Mouse (Mus musculus): ENCODE data around the gene Dpf1. TPM values are rescaled to one million over a fixed set of nuclear protein-coding genes. Genes with fewer than 3 reads are reported as not detected.

Dpf1 gene
- polyA plus RNA-seq, 1 experiment: 5.9 TPM

DNA sequence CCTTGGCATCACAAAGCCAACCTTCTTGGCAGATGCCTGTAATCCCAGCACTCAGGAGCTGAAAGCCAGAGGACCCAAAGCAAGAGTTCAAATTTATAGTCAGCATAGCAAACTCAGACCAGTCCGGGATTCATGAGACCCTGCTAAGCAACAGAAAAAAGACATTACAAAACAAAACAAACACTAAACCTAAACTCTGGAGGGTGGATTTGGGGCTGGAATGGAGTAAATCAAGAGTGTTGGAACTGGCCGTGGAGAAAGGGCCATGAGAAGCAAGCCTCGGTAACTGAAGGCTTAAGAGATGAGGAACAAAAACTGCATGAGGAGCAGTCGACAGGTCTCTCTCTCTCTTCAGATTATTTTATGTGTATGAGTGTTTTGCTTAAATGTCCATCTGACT lies 19.9 kb upstream of the Dpf1 start:
- TF ChIP-seq CTCF (IDR thresholded peaks at IDR 0.05; ENCODE audit: low read depth, low read length): no peak
- TF ChIP-seq POLR2A (IDR thresholded peaks at IDR 0.05; ENCODE audit: insufficient read depth, low read length): no peak
- TF ChIP-seq EP300 (IDR thresholded peaks at IDR 0.05; ENCODE audit: insufficient read depth, low read depth, low read length): no peak
- H3K27ac ChIP-seq (ENCODE audit: insufficient read depth, low read length): no peak overlapping the region
- no peaks in the 10 kb centered on the region for H3K4me1 ChIP-seq (ENCODE audit: control insufficient read depth, insufficient read depth, low read length)
- no peaks in the 10 kb centered on the region for H3K9me3 ChIP-seq (replicated peaks; ENCODE audit: control insufficient read depth, insufficient read depth, low read length, poor library complexity, severe bottlenecking)
- H3K4me3 ChIP-seq (ENCODE audit: low read depth, low read length): no peak overlapping the region
- H3K36me3 ChIP-seq (ENCODE audit: control insufficient read depth, insufficient read depth, low read length, poor library complexity, severe bottlenecking): peaks cover 4% of the 10 kb centered on the region; the same call in 1 of the 2 replicates
- no peak overlapping the region for H3K9ac ChIP-seq (ENCODE audit: low read depth, poor library complexity, severe bottlenecking)
- no peaks in the 10 kb centered on the region for H3K27me3 ChIP-seq (ENCODE audit: control insufficient read depth, insufficient read depth, low read length, poor library complexity, severe bottlenecking)

GRCm38 (mm10) chr7:29284523-29284922 lies 19.2 kb upstream of the Dpf1 start:
- no peaks in the 10 kb centered on the region for H3K4me1 ChIP-seq (ENCODE audit: control insufficient read depth, insufficient read depth, low read length)
- H3K27me3 ChIP-seq (ENCODE audit: control insufficient read depth, insufficient read depth, low read length, poor library complexity, severe bottlenecking): no peaks in the 10 kb centered on the region
- H3K4me3 ChIP-seq (ENCODE audit: low read depth, low read length): no peak overlapping the region
- no peak for TF ChIP-seq EP300 (IDR thresholded peaks at IDR 0.05; ENCODE audit: insufficient read depth, low read depth, low read length)
- TF ChIP-seq CTCF (IDR thresholded peaks at IDR 0.05; ENCODE audit: low read depth, low read length): no peak
- no peak for TF ChIP-seq POLR2A (IDR thresholded peaks at IDR 0.05; ENCODE audit: insufficient read depth, low read length)
- no peak overlapping the region for H3K9ac ChIP-seq (ENCODE audit: low read depth, poor library complexity, severe bottlenecking)
- no peaks in the 10 kb centered on the region for H3K36me3 ChIP-seq (ENCODE audit: control insufficient read depth, insufficient read depth, low read length, poor library complexity, severe bottlenecking)
- H3K27ac ChIP-seq (ENCODE audit: insufficient read depth, low read length): no peak overlapping the region
- no peaks in the 10 kb centered on the region for H3K9me3 ChIP-seq (replicated peaks; ENCODE audit: control insufficient read depth, insufficient read depth, low read length, poor library complexity, severe bottlenecking)

DNA sequence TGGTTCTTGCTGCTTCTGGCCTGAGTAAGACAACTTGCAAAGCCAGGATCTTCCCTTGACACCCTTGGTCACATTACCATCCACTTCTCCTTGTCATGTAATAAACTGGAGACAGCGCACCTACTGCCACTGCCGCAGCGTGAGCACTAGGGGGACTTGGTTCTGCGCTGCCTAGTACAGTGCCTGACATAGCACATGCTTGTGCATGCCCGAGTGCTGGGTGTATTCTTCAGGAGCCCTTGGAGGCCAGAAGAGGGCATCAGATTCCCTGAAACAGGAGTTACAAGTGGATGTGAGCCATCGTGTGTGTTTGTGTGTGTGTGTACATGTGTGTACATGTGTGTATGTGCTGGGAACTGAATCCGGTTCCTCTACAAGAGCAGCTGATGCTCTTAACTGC lies 16.3 kb upstream of the Dpf1 start:
- H3K9me3 ChIP-seq (replicated peaks; ENCODE audit: control insufficient read depth, insufficient read depth, low read length, poor library complexity, severe bottlenecking): no peaks in the 10 kb centered on the region
- H3K36me3 ChIP-seq (ENCODE audit: control insufficient read depth, insufficient read depth, low read length, poor library complexity, severe bottlenecking): no peaks in the 10 kb centered on the region
- TF ChIP-seq CTCF (IDR thresholded peaks at IDR 0.05; ENCODE audit: low read depth, low read length) (peak; percentile 30), POLR2A (IDR thresholded peaks at IDR 0.05; ENCODE audit: insufficient read depth, low read length) (no peak)
- H3K4me1 ChIP-seq (ENCODE audit: control insufficient read depth, insufficient read depth, low read length): peaks cover 10% of the 10 kb centered on the region
- H3K4me3 ChIP-seq (ENCODE audit: low read depth, low read length): no peak overlapping the region
- H3K27ac ChIP-seq (ENCODE audit: insufficient read depth, low read length): 0 out of 2 replicates have a peak overlapping the region, but pooled peaks have one; percentile 12
- no peaks in the 10 kb centered on the region for H3K27me3 ChIP-seq (ENCODE audit: control insufficient read depth, insufficient read depth, low read length, poor library complexity, severe bottlenecking)
- H3K9ac ChIP-seq (ENCODE audit: low read depth, poor library complexity, severe bottlenecking): no peak overlapping the region

- Histone ChIP-seq H3K9me3 (replicated peaks; ENCODE audit: control insufficient read depth, insufficient read depth, low read length, poor library complexity, severe bottlenecking) (no peaks in the 10 kb centered on the region), H3K4me1 (ENCODE audit: control insufficient read depth, insufficient read depth, low read length) (peaks cover 12% of the 10 kb centered on the region), H3K9ac (ENCODE audit: low read depth, poor library complexity, severe bottlenecking) (no peak overlapping the region), H3K36me3 (ENCODE audit: control insufficient read depth, insufficient read depth, low read length, poor library complexity, severe bottlenecking) (no peaks in the 10 kb centered on the region), H3K27me3 (ENCODE audit: control insufficient read depth, insufficient read depth, low read length, poor library complexity, severe bottlenecking) (no peaks in the 10 kb centered on the region), H3K4me3 (ENCODE audit: low read depth, low read length) (no peak overlapping the region), H3K27ac (ENCODE audit: insufficient read depth, low read length) (0 out of 2 replicates have a peak overlapping the region, but pooled peaks have one; percentile 12)
- TF ChIP-seq POLR2A (IDR thresholded peaks at IDR 0.05; ENCODE audit: insufficient read depth, low read length) (no peak), EP300 (IDR thresholded peaks at IDR 0.05; ENCODE audit: insufficient read depth, low read depth, low read length) (no peak), CTCF (IDR thresholded peaks at IDR 0.05; ENCODE audit: low read depth, low read length) (no peak)
These were observed 15.7 kb upstream of the Dpf1 start for GRCm38 (mm10) chr7:29288079-29288478.

DNA sequence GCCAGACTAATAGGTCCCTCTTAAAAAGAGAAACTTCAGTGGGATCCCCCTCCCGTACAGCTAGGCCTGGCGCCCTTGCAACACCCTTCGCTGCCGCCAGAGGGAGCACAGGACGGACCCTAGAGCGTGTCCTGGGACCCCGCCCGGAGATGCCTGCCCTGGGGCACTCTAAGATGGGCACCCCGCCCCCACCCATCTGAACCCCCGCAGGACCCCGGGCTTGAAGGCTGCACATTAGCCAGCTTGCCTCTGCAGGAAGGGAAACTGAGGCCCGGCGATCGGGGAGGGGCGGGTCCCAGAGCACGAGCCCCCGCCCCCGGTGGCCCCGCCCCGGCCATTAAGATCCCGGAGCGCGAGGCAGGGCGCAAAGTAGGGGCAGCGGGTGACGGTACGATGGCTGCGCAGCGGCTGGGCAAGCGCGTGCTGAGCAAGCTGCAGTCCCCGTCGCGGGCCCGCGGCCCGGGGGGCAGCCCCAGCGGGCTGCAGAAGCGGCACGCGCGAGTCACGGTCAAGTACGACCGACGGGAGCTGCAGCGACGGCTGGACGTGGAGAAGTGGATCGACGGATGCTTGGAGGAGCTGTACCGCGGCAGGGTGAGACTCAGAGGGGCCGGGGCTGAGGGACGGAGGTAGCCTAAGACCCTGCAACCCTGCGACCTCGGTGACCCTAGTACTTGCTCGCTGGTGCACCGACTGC lies 14.7 kb upstream of the Dpf1 start, which contains the start of gene Ppp1r14a:
Gene Ppp1r14a (plus strand): TSS at position 367 of the 697 bp plus-strand sequence.
- Histone ChIP-seq H3K9me3 (replicated peaks; ENCODE audit: control insufficient read depth, insufficient read depth, low read length, poor library complexity, severe bottlenecking) (no peaks in the 10 kb centered on the region), H3K4me1 (ENCODE audit: control insufficient read depth, insufficient read depth, low read length) (peaks cover 13% of the 10 kb centered on the region), H3K36me3 (ENCODE audit: control insufficient read depth, insufficient read depth, low read length, poor library complexity, severe bottlenecking) (no peaks in the 10 kb centered on the region), H3K4me3 (ENCODE audit: low read depth, low read length) (peak within 1 kb of the TSS; percentile 77), H3K27ac (ENCODE audit: insufficient read depth, low read length) (no peak within 1 kb of the TSS), H3K9ac (ENCODE audit: low read depth, poor library complexity, severe bottlenecking) (peak within 1 kb of the TSS; percentile 61), H3K27me3 (ENCODE audit: control insufficient read depth, insufficient read depth, low read length, poor library complexity, severe bottlenecking) (no peaks in the 10 kb centered on the region)
- TF ChIP-seq POLR2A (IDR thresholded peaks at IDR 0.05; ENCODE audit: insufficient read depth, low read length) (peak; percentile 36), CTCF (IDR thresholded peaks at IDR 0.05; ENCODE audit: low read depth, low read length) (peak; percentile 81), EP300 (IDR thresholded peaks at IDR 0.05; ENCODE audit: insufficient read depth, low read depth, low read length) (peak; percentile 32; the same call in 1 of the 2 replicates)

DNA sequence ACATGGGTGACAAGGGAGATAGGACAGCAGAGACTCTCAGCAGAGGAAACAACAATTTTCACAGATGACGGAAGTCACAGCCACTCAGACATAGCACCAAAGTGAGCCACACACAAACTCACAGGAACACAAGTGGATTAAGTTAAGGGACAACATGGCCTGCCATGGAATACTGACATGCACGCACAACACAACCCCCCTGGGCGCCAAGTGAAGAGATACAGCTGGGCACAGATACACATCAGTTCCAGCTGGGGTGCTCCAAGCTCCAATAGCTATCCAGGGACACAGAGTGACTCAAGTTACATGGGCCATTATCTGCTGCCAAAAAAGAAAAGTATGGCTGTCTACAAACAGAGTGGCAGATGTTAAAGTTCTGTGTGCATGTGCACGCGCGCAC lies 13.9 kb upstream of the Dpf1 start:
- Histone ChIP-seq H3K4me3 (ENCODE audit: low read depth, low read length) (peak overlapping the region; percentile 77), H3K27ac (ENCODE audit: insufficient read depth, low read length) (no peak overlapping the region), H3K4me1 (ENCODE audit: control insufficient read depth, insufficient read depth, low read length) (peaks cover 17% of the 10 kb centered on the region), H3K9me3 (replicated peaks; ENCODE audit: control insufficient read depth, insufficient read depth, low read length, poor library complexity, severe bottlenecking) (no peaks in the 10 kb centered on the region), H3K36me3 (ENCODE audit: control insufficient read depth, insufficient read depth, low read length, poor library complexity, severe bottlenecking) (no peaks in the 10 kb centered on the region), H3K9ac (ENCODE audit: low read depth, poor library complexity, severe bottlenecking) (peak overlapping the region; percentile 61), H3K27me3 (ENCODE audit: control insufficient read depth, insufficient read depth, low read length, poor library complexity, severe bottlenecking) (no peaks in the 10 kb centered on the region)
- TF ChIP-seq CTCF (IDR thresholded peaks at IDR 0.05; ENCODE audit: low read depth, low read length) (no peak), POLR2A (IDR thresholded peaks at IDR 0.05; ENCODE audit: insufficient read depth, low read length) (no peak), EP300 (IDR thresholded peaks at IDR 0.05; ENCODE audit: insufficient read depth, low read depth, low read length) (no peak)
